Mouse (Mus musculus) testis, adult 2 months (tissue): ENCODE measurements at regions not wholly inside any gene's neighbourhood (a gene's known extent, or its start where the extent isn't known, plus 50 kb on each side); places are given as distances from the start of the nearest gene placed in this dataset.

Source experiments
- H3K27ac ChIP-seq: fragments of 200-500 bp; 2 replicates; pipeline ENCODE4 v1.5.1; 2012; ENCODE audit warnings: low read depth, low read length; ENCODE audit not compliant: control insufficient read depth, insufficient read depth
- H3K27me3 ChIP-seq: fragments of 200-500 bp; 2 replicates; pipeline ENCODE4 v1.6.1; 2012; ENCODE audit warnings: mild to moderate bottlenecking, low read length, moderate library complexity; ENCODE audit not compliant: control insufficient read depth, insufficient read depth
- H3K36me3 ChIP-seq: fragments of 200-500 bp; 2 replicates; pipeline ENCODE4 v1.6.1; 2012; ENCODE audit warnings: mild to moderate bottlenecking, low read length; ENCODE audit not compliant: control insufficient read depth, insufficient read depth
- H3K4me1 ChIP-seq: fragments of 200-500 bp; 2 replicates; pipeline ENCODE4 v1.6.1; 2012; ENCODE audit warnings: low read length; ENCODE audit not compliant: control insufficient read depth, insufficient read depth
- H3K4me3 ChIP-seq: fragments of 200-500 bp; 2 replicates; pipeline ENCODE4 v1.5.1; 2012; ENCODE audit warnings: low read depth, mild to moderate bottlenecking, low read length, moderate library complexity, mixed read lengths; ENCODE audit not compliant: control insufficient read depth
- CTCF ChIP-seq: fragments of 200-500 bp; IDR thresholded peaks from 2 replicates; pipeline ENCODE4 v1.5.1; 2012; ENCODE audit warnings: low read depth, mild to moderate bottlenecking, inconsistent platforms, low read length, moderate library complexity; ENCODE audit not compliant: control insufficient read depth, insufficient read depth, insufficient replicate concordance
- POLR2A ChIP-seq: fragments of 200-500 bp; IDR thresholded peaks from 2 replicates; pipeline ENCODE4 v1.6.1; 2012; ENCODE audit warnings: low read depth, mild to moderate bottlenecking, inconsistent platforms, low read length, moderate library complexity; ENCODE audit not compliant: control insufficient read depth

DNA sequence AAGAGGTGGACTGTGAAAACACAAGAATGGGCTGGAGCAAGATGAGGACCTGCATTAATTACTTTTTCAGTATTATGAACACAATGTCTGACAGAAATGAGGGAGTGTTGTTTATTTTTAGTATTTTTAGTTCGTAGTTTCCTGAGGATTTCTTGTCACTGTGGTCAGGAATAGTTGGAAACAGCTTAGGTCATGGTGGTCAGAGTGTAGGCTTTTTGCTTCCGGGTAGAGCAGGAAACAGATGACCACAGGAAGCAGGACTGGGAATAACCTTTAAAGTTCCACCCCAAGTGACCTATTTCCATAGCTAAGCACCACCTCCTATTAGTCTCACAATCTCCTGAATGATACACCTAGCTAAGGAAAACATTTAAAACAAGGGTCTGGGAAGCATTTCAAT, 333.7 kb upstream of the Kcnh8 start:
- Histone ChIP-seq H3K36me3 (no peaks in the 10 kb centered on the region), H3K27ac (no peak overlapping the region), H3K4me3 (no peak overlapping the region), H3K4me1 (no peaks in the 10 kb centered on the region), H3K27me3 (no peaks in the 10 kb centered on the region)
- no peak for TF ChIP-seq POLR2A
- TF ChIP-seq CTCF = no peak

DNA sequence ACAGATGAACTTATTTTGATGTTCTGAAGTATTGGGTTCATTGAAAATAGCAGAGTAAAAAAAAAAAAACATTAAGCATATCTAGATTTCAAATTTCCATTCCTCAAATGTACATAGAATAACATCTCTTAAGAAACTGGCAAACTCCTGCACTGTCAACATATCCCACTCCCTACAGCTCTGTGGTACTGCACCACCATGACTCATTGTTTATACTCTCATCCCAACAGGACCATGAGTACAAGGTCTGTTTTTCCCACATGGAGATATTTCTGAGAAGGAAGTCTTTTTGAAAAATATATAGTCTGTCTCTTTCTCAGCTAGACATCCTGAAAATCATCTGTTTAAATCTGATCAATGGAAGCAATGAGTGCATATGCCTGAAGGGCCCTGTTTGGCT, 351.2 kb upstream of the Kcnh8 start:
- no peak for TF ChIP-seq POLR2A
- TF ChIP-seq CTCF = no peak
- no peak overlapping the region for H3K27ac ChIP-seq
- H3K4me1 ChIP-seq = no peaks in the 10 kb centered on the region
- no peaks in the 10 kb centered on the region for H3K36me3 ChIP-seq
- no peaks in the 10 kb centered on the region for H3K27me3 ChIP-seq
- H3K4me3 ChIP-seq = no peak overlapping the region

DNA sequence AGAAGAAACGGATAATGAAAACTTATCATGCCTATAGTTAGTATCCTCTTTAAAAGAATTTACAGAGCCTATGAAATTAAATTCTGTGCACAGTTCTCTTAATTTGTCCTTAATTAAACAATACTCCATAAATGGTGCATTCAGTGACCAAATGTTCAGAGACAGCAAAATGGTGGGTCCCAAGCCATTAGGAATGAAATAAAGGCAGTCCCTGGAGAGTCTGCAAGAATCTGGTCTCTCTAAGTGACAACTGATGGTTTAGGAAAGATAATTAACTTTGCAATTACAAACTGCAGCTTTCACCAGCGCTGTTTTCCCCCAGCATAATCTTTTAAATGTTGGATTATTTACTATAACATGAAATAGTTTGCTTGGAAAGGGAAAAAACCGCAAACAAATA, 376.9 kb upstream of the Kcnh8 start:
- Histone ChIP-seq H3K27ac (no peak overlapping the region), H3K4me3 (no peak overlapping the region), H3K4me1 (no peaks in the 10 kb centered on the region), H3K36me3 (no peaks in the 10 kb centered on the region), H3K27me3 (no peaks in the 10 kb centered on the region)
- TF ChIP-seq CTCF (no peak), POLR2A (no peak)

DNA sequence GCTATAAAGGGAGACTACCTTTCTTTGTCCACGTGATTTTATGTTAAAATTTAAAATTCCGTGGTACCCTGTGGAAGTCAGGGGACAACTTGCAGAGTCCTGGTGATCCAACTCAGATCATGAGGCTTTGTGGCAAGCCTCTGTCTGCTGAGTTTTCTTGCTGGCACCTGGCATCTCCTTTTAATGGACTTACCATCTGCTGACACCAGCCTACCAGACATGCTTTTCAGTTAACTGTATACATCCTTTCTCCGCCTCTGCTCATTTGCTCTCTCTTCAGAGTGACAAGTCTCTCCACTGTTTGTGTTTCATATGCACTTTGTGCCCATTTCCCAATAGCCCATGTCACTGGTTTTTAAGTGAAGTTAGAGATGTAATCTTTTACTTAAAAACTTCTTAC, 382.1 kb upstream of the Kcnh8 start:
- no peak overlapping the region for H3K4me3 ChIP-seq
- no peaks in the 10 kb centered on the region for H3K27me3 ChIP-seq
- no peaks in the 10 kb centered on the region for H3K36me3 ChIP-seq
- H3K27ac ChIP-seq = no peak overlapping the region
- no peak for TF ChIP-seq CTCF
- no peak for TF ChIP-seq POLR2A
- H3K4me1 ChIP-seq = no peaks in the 10 kb centered on the region

DNA sequence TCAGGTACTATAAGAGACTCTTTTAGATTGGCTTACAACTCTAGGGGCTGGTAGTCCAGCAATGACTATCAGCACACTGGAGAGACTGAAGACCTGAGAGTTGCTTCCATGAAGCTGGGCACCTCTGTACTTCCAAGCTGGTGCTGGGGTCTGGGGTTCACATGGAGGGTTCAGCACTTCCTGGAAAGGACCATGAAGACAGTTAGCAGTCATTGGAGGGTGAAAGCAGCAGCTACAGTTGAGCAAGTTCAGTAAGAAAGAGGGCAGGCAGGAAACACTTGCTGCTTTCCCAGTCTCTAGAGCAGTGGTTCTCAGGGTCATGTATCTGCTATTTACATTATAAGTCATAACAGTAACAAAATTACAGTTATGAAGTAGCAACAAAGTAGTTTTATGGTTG, 384.3 kb upstream of the Satb1 start:
- TF ChIP-seq CTCF = no peak
- no peak for TF ChIP-seq POLR2A
- no peaks in the 10 kb centered on the region for H3K4me1 ChIP-seq
- no peaks in the 10 kb centered on the region for H3K36me3 ChIP-seq
- H3K27me3 ChIP-seq = no peaks in the 10 kb centered on the region
- H3K4me3 ChIP-seq = no peak overlapping the region
- no peak overlapping the region for H3K27ac ChIP-seq

DNA sequence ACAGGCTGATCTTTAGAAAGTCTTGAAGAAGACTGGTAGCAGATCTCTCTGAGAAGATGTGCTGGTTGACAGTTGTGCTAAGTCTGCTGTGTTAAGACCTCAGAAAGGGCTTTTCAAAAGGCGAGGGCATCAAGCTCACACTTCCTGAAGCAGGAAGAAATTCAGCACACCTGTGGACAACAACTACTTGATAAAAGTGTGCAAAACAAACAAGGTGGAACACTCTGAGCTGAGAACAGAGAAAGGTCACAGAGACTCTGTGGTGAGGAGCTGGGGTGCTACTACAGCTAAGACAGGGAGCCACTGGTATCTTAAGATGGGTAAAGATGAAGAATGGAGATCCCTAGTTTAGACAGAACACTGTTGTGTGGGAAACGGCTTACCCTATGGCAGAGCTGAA, 379.9 kb upstream of the Satb1 start:
- no peak overlapping the region for H3K4me3 ChIP-seq
- no peak overlapping the region for H3K27ac ChIP-seq
- TF ChIP-seq POLR2A (no peak), CTCF (no peak)

DNA sequence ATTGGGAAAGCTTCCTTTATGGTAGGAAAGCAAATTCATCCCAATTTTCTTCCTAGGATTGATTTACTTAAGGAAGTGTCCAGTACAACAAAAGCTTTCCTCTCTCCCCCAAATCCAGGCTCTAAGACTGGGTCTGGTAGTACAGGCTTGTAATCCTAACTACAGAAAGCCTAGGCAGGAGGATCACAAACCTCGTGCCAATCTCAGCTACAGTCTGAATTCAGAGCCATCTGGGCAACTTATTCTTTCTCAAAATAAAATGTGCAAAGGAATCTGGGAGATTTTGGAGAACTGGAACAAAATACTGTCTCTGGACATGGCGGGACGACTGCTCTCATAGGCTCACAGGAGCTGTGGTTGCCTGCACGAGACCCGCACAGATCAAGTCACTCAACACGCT, 377.4 kb upstream of the Satb1 start:
- Histone ChIP-seq H3K4me1 (no peaks in the 10 kb centered on the region), H3K36me3 (no peaks in the 10 kb centered on the region), H3K27ac (no peak overlapping the region), H3K4me3 (no peak overlapping the region), H3K27me3 (no peaks in the 10 kb centered on the region)
- no peak for TF ChIP-seq POLR2A
- no peak for TF ChIP-seq CTCF

More for the DNA sequence above, 379.9 kb upstream of the Satb1 start:
- Histone ChIP-seq H3K27me3 (no peaks in the 10 kb centered on the region), H3K36me3 (no peaks in the 10 kb centered on the region), H3K4me1 (no peaks in the 10 kb centered on the region)

DNA sequence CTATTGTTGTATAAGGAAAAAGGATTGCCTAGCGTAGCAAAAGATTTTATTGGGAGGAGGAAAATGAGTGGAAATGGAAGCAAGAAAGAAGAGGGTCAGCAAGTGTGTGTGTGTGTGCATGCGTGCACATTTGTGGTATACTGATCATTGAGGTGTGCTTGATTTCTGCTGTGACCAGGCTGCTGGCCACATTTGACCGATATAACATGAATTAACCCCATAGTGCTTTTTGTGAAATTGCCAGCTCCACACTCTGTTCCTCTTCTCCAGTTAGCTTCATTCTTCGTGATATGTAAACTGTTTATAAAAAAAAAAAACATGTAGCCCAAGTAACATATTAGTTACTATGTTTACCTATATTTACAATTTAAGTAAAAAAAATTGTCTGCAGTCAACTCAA, 364.6 kb upstream of the Satb1 start:
- no peak for TF ChIP-seq POLR2A
- no peak for TF ChIP-seq CTCF
- H3K4me1 ChIP-seq = no peaks in the 10 kb centered on the region
- no peaks in the 10 kb centered on the region for H3K27me3 ChIP-seq
- H3K27ac ChIP-seq = no peak overlapping the region
- no peak overlapping the region for H3K4me3 ChIP-seq
- H3K36me3 ChIP-seq = no peaks in the 10 kb centered on the region
